Mouse (Mus musculus) inflammation-experienced regulatory T-cells, adult 6 months (primary cell): Measurements from ENCODE around the gene Slc6a12. TPM values are rescaled to one million over a fixed set of nuclear protein-coding genes. Genes with fewer than 3 reads are reported as not detected.
"Not testable (repeated sequence)": the region's sequence is repeated elsewhere in the genome, so short reads cannot be mapped to it uniquely, and the experiment has no call there.

Experiments used
- ATAC-seq: one replicate; pipeline ENCODE4 v1.8.0; 2017
- polyA plus RNA-seq, 3 experiments: library from polyadenylated mRNA; unstranded; fragments of 100-300 nt; shearing (Covaris generic); gene quantifications; one replicate each; pipeline ENCODE4 v1.2.1; 2017

Slc6a12 gene
- polyA plus RNA-seq, 3 experiments from 2014 or later: not detected

DNA sequence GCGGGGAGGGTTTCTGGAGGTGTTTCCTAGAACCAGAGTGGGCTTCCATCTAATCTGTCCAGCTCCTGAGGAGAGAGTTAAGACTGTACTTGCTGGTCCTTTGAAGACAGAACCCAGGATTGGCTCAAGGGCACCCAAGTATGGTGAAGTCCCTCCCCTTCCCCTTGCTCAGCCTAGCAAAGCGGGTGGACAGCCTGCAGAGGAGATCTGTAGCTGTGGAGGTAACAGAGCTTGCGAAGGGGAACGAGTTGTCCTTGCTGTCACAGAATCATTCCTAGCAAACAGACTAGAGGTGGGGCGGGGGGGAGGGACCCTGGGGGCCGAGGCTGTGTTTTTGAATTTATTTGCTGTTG is 871 bp downstream of the Slc6a12 start:
- ATAC-seq: no peak

DNA sequence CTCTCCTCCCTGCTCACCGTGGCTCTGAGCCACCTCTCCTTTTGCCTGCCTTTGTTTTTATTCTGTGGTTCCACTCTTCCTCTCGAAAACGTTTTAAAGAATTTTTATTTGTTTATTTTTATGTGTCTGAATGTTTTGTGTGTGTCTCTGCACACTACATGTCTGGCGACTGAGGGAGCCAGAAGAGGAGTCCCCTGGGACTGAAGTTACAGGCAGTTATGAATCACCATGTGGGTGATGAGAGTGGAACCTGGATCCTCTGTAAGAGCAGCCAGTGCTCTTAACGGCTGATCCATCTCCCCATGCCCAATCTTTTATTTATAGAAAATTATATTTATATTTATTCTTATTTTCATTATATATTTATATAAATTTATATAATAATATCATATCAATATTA is 1.5 kb downstream of the Slc6a12 start:
- ATAC-seq: no peak

DNA sequence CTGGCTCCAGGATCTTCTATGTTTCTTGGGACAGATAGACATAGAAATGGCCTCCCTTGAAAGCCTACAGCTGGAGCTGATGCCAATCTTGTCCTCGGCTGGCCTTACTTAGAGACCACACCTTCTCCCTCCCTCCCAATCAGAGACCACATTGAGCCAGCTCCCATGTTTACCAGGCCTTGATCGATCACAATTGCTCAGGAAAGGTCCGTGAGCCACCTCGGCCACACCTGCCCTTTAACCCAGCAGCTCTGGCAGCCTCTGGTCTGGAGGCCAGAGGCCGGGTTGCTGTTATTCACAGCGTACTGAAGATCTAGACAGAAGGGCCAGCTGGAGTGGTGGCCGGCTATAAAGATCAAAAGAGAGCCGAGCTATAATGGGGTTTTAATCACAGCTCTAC is 3.6 kb downstream of the Slc6a12 start:
- ATAC-seq: no peak

DNA sequence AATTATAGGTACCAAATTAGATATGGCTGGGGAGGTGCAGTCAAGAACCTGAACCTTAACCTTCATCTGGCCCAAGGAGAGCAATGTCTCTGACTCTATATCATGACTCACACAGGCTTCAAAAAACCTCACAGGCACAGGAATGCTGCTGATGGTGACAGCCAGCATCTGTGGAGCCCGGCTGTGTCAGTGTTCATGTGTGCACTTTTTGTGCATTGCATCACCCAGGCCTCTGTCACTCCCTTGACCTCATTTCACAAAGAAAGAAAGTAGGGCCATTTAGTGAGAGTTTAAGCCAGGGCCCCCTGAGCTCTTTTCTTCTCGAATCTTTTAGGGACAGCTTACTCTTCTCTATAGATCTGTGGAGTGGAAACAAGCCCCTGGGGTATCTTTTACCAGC is 9.4 kb downstream of the Slc6a12 start:
- no peak for ATAC-seq

DNA sequence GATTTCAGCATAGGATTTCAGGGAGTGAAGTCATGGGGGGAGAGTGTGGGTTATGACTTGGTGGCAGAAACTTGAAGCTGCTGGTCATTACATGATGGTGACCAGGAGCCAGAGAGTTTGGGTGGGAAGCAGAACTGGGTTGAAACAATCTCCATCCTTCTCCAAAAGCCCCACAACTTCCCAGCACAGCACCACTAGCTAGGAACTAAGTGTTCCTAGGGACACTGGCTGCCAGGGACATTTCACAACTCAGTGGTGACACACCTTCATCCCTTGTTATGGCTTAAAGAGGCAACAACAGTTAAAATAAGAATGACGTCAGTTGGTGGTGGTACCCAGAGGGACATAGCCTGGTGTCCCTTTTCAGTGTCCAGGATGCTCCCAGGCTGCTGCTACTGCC is 13.2 kb downstream of the Slc6a12 start:
- ATAC-seq: no peak

DNA sequence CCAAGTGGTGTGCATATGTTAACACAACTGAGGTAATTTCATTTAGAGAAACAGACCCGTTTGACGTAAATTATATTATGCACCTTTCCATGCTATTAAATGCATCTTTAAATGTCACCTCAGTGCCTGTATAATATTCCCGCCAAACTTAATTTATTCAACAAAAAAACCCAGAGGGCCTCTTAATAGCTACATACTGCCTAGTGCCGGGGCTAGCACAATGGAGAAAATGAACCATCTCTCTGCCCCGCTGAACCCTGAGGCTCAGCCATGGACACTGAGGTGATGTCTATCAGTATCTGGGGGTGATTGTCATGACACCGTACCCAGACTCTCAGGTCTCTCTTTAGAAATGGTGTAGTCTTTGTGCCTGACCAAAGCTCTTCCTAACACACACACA is 14.4 kb downstream of the Slc6a12 start:
- ATAC-seq: no peak

DNA sequence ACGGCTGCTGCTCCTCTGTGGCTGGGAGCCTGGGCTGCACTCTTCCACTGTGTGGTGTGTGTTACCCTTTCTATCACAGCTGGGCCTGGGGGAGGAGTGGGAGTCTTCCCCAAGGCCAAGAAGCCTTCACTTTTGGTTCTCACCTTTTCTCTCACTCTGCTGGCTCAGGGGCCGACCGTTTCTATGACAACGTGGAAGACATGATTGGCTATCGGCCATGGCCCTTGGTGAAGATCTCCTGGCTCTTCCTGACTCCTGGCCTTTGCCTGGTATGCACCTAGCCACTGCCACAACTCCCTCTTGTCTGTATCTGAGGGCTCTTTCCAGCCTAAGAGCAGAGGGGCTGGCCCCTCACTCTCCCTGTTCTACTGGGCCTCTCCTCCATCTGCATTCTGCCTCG is 20.2 kb downstream of the Slc6a12 start:
- no peak for ATAC-seq

DNA sequence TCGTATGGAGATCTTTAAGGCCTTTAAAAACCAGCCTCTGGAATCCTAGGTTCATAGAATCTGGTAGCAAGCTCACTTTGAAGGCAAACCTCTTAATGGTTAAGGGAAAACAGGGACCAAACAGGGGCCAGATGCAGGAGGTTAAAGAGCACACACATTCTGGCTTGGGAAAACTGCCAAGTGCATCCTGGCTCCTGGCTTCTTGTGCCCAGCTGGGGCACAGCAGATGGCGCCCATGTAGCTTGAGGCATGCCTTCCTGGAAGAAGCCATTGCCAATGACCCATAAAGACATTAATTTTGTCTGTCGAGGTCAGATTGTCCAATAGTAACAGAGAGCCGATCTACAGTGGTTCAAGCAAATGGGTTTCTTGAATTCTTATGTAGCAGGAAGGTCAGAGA is 21.1 kb downstream of the Slc6a12 start:
- no peak for ATAC-seq

DNA sequence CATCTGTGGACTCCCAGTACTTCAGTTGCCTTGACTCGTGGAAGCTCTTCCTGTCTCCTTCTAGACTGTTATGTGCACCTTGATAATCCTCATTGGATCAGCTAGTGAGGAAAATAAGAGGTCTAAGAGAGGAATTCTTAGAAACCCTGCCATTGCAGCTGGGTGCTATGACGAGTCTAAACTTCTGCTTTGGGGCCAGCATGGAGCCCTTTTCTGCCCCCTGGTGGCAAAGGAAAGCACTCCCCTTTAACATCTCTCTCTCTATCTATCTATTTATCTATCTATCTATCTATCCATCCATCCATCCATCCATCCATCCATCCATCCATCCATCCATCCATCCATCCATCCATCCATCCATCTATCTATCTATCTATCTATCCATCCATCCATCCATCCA is 23.7 kb downstream of the Slc6a12 start:
- not testable (repeated sequence) for ATAC-seq

DNA sequence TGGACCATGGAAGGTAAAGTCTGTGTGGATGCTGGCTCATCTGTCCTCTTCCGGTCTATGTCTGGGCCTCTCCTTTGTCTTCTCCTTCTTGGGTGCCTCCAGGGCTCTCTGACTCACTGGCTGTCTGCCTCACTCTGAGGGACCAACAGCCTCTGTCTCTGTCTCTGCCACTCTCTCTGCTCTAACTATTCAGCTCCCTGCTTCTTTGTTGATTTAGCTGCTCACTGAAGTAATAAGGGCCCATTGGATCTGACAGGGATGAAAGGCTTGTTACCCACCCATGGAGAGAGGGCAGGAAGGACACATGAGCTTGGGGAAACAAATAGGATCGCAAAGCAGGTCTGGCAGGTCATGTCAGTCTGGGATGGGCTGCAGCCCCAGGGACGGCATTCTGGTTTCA is 24.2 kb downstream of the Slc6a12 start:
- no peak for ATAC-seq

DNA sequence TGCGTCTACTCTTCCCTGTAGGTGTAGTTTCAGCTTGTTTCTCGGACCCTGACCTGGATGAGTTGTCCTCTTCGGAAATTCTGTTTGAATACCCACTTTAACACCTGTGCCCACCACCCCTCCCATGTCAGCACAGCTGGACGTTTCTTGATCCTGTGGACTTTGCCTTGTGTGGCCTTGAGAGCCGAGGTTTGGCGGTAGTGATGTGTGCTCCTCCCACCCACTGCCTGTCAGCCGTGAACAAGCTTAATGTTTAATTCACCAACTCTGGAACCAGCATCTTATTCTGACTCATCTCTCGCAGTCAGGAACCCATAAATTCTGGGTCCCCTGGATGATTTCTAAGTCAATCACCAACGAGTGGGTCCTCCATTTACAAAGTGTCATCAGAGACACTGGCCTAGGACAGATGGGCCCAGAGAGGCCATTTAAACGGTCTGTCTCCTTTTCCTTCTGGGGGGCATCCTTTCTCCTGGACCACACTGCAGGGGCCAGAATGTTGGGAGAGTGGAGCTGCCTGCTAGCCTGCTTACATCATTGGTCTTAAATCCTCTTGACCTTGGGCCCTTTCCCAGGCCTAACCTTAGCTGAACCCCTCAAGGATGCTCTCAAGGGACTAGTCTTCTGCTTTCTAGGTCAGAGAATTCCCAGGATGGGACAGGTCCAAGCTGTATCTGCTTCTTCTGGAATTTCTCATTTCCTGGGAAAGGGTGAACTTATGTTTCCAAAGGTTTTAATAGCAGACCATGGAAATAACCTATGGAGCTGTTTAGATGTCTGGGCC is 28.5 kb downstream of the Slc6a12 start:
- ATAC-seq: no peak

DNA sequence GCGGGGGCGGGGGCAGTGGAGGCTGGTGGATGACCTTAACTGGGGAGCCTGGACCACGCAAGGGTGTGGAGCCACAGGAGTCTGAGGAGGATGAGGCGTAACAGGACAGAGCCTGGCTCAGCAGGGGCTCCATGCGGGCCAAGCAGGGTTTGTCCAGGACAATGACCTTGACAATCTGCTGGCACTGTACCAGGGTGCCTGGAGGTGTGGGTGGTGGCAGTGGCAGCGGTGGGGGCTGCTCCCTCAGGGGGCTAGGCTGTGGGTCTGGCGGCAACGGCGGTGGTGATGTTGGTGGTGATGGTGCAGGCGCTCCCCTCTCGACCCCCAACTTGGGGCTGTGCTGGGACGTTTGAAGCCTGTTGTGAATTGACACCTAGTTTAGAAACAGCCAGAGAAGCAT is 33.3 kb downstream of the Slc6a12 start:
- no peak for ATAC-seq

DNA sequence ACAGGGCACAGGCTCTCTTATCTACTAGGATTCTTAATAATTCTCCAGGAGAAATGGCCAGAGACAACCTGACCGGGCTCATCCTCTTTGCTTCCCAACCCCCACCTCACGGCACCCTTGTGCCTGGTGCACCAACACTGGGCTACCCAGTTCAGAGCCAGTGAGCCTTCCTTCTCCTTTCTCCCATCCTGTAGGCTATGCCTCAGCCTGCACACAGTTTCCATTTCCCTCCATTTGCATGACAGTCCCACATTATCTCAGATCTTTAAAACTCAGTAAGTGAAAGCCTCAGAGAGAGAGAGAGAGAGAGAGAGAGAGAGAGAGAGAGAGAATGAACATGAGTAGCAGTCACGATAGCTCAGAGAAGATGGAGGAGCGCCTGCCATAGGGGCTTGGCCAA is 35.4 kb downstream of the Slc6a12 start:
- no peak for ATAC-seq

DNA sequence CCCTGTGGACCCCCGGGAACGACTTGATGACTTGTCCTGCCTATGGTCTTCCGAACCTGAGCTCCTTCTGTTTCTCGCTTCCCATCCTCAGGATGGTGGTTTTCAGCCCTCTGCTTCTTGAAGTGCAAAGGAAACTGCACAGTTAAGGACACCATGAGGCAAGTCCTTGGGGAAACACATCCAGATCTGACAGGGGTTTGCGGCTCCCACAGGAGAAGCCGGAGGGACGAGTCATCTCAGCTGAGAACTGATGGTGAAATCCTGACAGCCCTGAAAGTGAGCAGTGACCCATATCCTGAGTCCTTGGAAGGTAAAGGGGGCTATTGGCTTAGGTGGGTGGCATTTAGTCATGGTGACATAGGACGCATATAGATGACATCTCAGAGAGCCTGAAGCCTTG is 37.7 kb downstream of the Slc6a12 start:
- no peak for ATAC-seq

DNA sequence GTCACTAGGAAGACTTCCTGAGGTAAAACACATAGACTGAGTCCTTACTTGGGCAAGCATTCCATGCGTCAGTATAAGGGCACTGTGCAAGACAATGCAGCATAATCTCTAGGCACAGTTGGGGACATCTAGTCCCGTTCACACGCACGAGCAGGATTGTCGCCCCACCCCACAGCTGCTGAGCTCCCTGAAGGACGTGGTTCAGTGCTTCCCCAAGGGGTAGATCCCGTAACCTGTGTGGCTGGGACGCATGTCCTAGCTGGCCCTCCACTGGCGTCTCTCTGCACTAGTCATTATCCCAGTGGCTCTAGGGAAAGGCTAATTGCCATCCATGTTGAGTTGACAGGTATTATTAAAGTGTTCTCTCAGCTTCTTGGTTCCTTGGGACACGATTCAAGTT is 39.2 kb downstream of the Slc6a12 start:
- ATAC-seq: no peak

DNA sequence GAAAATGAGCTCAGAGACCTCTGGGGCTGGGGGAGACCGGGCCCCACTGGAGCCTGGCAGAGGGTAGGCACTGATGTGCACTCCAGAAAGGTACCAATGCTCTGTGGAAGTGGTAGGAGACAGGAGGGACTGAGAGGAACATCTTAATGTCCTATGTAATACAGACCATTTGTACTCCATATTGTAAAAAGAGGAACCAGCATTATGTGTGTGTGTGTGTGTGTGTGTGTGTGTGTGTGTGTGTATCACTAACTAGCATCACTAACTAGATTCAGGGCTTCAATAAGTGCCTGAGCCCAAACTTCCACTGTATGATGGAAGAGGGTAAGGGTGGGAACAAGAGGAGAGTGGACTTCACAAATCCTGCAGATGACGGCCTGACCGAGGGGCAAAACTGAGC is 42.5 kb downstream of the Slc6a12 start:
- ATAC-seq: no peak

DNA sequence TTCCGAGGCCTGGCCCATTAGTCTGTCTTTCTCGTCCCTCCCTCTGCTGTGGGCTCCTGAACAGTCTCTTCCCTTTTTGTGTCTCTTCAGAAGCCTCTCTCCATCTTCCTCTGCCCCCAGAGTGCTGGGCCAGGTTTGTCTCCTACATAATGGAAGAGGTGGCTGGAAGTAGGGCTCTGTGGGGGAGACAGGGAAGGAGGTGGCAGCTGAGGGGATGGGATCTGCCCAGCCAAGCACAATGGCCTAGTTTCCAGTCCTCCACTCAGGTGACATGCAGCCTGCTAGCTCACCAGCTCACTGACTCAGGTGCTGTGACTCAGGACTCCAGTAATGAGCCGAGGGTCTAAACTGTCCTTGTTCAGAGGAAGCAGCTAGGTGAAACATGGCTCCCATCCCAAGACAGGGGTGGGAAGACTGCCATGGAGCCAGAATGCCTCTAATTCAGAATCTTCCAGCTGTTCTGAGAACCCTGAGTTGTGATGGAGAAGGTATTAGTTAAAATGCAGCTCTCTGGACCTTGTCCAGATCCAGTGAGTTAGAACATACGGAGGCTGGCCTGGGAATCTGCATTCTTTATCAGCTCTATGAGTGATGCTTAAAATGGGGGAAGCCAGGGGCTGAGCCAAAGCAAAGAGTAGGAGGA is 49.9 kb downstream of the Slc6a12 start:
- ATAC-seq: no peak

DNA sequence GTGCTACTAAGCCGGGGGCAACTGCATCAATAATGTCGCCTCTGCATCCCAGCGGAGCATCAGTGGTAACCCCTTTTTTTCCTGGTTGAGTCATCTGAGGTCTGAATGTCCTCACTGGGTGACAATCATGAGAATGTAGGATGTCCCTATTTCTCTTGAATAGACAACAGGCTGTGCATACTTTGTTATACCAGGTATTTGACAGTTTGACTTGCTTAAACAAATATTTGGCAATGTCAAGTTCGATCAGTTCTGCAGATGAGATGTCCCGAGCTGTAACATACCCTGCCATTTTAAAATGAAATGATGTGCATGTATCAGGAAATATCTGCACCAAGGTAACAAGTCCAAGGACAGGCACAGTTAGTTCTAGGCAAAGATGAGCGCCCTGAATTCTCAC is 58.3 kb downstream of the Slc6a12 start:
- no peak for ATAC-seq

DNA sequence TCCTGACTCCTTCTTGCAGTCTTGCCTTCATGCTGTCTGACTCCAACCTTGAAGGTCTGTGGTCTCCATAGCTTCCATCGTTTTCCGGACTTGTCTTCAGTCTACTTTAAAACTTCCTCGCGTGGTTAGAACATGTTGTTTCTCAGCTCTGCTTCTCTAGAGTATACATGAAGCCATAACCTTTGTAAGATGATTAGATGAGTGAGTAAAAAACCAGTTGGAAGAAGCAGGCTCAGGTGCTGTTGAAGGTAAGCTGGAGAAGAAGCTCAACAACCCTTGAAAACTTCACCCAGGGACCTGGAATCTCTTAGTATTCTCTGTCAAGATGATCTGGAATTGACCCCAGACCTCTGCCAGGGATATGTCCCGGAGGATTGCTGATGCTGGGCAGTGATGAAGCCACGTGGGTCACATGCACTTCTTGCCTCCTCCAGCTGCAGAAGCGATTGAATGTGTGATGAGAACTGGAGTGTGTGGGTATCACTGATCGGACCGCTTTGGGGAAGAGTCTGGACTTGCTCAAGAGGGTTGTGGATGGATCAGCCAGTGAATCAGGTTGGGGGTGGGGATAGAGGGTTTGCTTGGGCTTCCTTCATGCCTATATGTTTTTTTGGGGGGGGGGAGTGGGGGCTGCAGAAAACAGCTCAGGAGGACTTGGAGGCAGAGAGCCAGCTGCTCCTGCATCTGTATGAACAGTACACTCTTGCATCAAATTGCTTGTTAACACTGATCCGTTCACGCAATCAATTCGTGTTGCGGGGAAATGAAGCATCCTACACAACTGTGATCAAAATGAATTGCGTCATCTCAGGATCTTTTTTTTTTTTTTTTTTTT is 59.2 kb downstream of the Slc6a12 start:
- no peak for ATAC-seq

DNA sequence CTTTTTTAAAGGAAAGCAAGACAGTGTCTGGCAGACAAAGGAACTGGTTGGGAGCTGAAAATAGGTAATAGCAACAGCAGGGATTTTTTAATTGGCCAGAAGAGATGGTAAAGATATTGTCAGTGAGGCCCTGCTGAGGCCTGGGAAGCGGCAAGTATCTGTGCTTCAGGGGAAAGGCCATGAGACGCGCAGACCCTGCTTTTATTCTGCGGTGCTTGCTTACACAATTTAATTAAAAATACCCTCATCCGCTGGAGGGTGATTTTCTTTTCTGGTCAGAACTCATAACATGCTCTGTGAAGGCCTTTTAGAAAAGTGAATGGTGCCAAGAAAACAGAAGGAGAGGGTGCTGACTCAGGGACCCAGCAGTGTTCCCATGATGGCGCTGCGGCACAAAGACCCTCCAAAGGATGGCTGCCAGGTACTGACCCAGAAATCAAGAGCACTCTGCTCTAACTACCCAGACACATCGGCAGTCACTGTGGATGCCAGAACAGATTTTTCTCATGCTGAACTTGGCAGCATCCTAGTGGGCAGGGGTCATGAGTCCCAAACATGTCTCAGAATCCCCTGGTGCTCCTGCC is 59.9 kb downstream of the Slc6a12 start:
- no peak for ATAC-seq

DNA sequence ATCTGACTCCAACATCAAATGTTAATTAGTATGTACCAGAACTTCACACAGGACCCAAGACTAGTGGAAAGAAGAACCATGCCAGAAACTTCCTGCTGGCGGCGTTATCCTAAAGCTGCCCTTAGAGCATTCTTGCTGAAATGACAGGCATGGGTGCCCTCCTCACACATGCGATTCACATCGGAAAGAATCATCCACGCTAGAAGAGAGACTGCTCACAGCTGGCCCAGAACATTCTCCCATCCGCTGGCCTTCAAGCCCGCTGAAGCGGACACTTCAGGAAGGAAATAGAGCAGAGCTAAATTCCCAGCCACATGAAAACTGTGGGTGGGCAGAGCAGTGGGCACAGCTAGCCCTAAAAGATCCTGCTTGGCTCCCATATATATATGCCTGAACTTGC is 62.4 kb downstream of the Slc6a12 start:
- no peak for ATAC-seq

DNA sequence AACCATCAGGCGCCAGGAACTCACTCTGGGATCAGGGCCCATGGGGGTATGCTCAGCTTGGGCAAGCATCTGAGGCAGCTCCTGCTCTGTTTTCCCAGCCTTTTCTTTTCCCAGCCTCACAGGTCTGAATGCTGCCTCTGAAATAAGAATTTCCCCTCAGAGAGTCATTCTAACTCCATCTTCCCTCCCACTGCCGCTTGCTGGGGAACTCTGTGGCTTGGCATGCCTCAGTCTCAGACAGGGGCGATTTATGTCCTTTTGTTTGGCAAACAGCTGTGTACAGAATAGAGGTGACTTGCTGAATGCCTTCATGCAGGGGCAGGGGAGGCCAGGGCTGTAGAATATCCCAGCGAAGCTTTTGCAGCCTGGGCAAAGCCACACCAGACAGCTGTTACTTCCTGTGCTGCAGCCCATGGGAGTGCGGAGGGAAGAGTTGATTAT is 64.7 kb downstream of the Slc6a12 start:
- no peak for ATAC-seq

DNA sequence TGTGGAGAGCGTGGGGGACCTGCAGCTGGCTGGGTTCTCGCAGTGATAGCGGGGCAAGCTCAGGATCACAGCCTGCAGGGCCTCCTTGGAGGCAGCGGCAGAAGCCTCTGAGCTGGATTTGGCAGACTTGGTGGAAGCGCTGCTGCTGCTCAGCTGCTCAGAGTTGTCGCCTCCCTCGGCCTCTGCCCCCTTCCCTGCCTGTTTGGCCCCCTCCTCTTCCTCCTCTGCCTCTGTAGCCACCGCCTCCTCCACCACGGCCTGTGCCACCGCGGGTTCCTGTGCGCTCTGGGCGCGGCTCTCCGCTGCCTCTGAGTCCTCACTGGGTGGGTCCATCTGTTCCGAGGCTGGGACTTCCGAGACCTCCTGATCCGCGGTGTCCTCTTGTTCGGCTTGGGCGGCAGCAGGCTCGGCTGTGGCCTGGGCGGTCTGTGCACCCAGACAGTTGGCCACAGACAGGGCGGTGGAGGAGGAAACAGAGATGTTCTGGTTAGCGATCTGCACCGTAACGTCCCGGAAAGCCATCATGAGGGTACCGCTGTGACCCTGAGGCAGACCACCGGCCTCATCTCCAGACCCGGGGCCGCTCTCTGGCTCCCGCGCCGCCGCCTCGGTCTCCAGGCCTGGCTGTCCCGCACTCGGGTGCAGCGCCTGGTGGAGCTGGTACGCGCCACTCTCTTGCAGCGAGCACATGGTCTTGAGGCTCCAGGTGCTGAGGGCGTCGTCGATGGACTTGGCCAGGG is 69.9 kb downstream of the Slc6a12 start:
- no peak for ATAC-seq
